Mouse (Mus musculus) thymus, adult 2 months (tissue): ENCODE data around the gene Lyst. TPM values are rescaled to one million over a fixed set of nuclear protein-coding genes. Genes with fewer than 3 reads are reported as not detected.
"Not testable (repeated sequence)": the region's sequence is repeated elsewhere in the genome, so short reads cannot be mapped to it uniquely, and the experiment has no call there.

ENCODE experiments used
- DNase-seq: peaks from one replicate; pipeline ENCODE4 v3.0.0; 2021
- H3K27ac ChIP-seq: fragments of 200-500 bp; 2 replicates; pipeline ENCODE4 v1.5.1; 2012; ENCODE audit warnings: low read length, control low read depth; ENCODE audit not compliant: control insufficient read depth, insufficient read depth
- H3K27me3 ChIP-seq: fragments of 200-500 bp; 2 replicates; pipeline ENCODE4 v1.6.1; 2012; ENCODE audit warnings: mild to moderate bottlenecking, low read length, moderate library complexity, mixed read lengths; ENCODE audit not compliant: control insufficient read depth, insufficient read depth
- H3K36me3 ChIP-seq: fragments of 200-500 bp; 2 replicates; pipeline ENCODE4 v1.6.1; 2012; ENCODE audit warnings: mild to moderate bottlenecking, low read length, moderate library complexity; ENCODE audit not compliant: control insufficient read depth, insufficient read depth
- H3K4me1 ChIP-seq: fragments of 200-500 bp; replicated peaks from 2 replicates; pipeline ENCODE4 v1.6.1; 2012; ENCODE audit warnings: low read length; ENCODE audit not compliant: control insufficient read depth, insufficient read depth
- H3K4me3 ChIP-seq: fragments of 200-500 bp; 2 replicates; pipeline ENCODE4 v1.5.1; 2012; ENCODE audit warnings: mild to moderate bottlenecking, low read length, control low read depth, moderate library complexity; ENCODE audit not compliant: control insufficient read depth, insufficient read depth
- CTCF ChIP-seq: fragments of 200-500 bp; IDR thresholded peaks from 2 replicates; pipeline ENCODE4 v1.5.1; 2012; ENCODE audit warnings: mild to moderate bottlenecking, control low read depth, low read length, moderate library complexity, borderline replicate concordance; ENCODE audit not compliant: control insufficient read depth, poor library complexity, insufficient read depth; ENCODE audit errors: extremely low read depth
- POLR2A ChIP-seq: fragments of 200-500 bp; IDR thresholded peaks from 2 replicates; pipeline ENCODE4 v1.6.1; 2012; ENCODE audit warnings: mild to moderate bottlenecking, low read length, control low read depth, moderate library complexity; ENCODE audit not compliant: control insufficient read depth, poor library complexity, insufficient read depth; ENCODE audit errors: extremely low read depth
- WGBS: fragments of 180-500 bp; shearing (Covaris S2); methylation state at CpG from one replicate; pipeline ENCODE4 v1.1.7; 2018; 5-methylcytosine and 5-hydroxymethylcytosine counted together
- polyA plus RNA-seq: library from polyadenylated mRNA; depleted of rRNA; stranded (reverse); fragments of >200 nt; gene quantifications from 2 replicates; pipeline ENCODE4 v1.2.3, GENCODE M21; 2012; rRNA removed

The Lyst gene
- 28.2 and 31.1 TPM in 2 replicates for polyA plus RNA-seq

DNA sequence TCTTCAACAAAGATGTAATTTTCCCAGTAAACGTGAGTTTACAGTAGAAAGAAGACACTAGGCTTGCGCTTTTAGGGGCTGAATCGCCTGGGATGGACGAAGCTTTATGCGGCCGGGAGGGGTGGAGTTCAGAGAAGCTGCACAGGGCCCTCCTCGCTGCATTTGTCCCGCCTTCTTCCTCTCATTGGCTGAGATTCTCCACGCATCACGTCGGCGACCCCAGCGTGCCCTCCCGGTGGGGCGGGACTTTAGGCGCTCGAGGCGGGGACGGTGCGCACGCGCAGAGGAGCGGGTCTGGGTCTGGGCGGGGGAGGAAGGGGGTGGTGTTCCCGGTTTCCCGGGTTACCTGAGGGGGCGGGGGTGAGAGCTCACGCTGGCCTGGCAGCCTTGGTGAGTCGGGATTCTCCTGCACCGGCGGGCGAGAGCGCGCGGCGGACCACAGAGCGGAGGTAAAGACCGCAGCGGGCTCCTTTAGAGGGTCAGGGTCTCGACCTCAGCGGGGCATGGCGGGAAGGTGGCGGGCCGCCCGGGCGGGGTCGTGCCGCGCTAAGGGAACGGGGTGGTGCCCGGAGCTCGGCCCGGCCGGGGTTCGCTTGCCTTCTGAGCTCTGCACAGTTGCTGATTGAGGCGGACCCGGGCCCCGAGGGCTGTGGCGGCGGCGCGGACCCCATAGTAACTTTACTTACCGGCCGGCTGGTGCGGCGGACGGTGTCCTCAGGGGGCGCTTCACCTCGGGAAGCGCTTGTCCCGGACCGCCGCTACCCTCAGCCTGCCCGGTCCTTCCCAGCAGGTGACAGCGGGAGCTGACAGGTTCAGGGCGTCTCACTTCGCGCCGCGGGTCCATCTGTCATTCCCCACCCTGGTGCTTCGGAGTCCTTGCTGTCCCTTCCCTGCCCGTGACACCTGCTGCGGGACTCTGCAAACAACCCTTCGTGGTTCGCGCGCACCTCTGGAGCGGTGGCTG, at the start of gene Lyst:
Gene Lyst (plus strand): TSS at position 350 of the 964 bp plus-strand sequence.
- TF ChIP-seq CTCF = peak; percentile 66
- TF ChIP-seq POLR2A = peak; percentile 65
- H3K4me3 ChIP-seq = peak within 1 kb of the TSS; percentile 89
- peak; percentile 99 for DNase-seq
- H3K36me3 ChIP-seq = no peaks in the 10 kb centered on the region
- H3K4me1 ChIP-seq = peaks cover 3% of the 10 kb centered on the region; the same call in 1 of the 2 replicates
- H3K27me3 ChIP-seq = no peaks in the 10 kb centered on the region
- under 1% methylated on average over 84 of the region's 88 CpGs for WGBS
- no peak within 1 kb of the TSS for H3K27ac ChIP-seq

DNA sequence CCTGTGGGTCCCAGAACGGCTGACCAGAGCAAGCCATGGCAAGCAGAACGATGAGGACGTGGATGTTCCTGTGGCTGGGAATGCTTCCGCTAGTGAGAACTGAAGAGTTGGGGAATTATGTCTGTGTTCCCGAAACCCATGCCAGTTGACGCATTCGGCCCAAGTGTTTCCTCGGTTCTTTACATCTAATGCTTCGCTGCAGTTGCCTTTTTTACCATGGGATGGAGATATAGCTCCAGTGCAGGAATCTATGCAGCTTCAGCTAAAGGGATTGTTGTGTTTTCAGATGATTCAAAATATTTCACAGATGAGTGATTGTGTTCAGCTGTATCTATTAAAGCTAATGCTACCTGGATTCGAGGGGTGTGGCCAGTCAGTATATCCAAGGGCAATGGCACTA, 47.1 kb upstream of the Lyst start:
- not testable (repeated sequence) for DNase-seq, H3K4me3 ChIP-seq, H3K4me1 ChIP-seq, H3K27me3 ChIP-seq, H3K36me3 ChIP-seq, H3K27ac ChIP-seq
- WGBS = 97% methylated on average over 10 of the region's 10 CpGs

- no peak for DNase-seq
- 91% methylated on average over 3 of the region's 3 CpGs for WGBS
- Histone ChIP-seq H3K36me3 (no peaks in the 10 kb centered on the region), H3K4me3 (no peak overlapping the region), H3K27ac (no peak overlapping the region), H3K27me3 (no peaks in the 10 kb centered on the region), H3K4me1 (peaks cover 7% of the 10 kb centered on the region)
- TF ChIP-seq POLR2A = no peak
- no peak for TF ChIP-seq CTCF
Measured at GRCm38 (mm10) chr13:13546792-13547191, 43.4 kb upstream of the Lyst start.

GRCm38 (mm10) chr13:13547889-13548288, 42.3 kb upstream of the Lyst start:
- 95% methylated on average over 4 of the region's 4 CpGs for whole genome bisulfite sequencing
- Histone ChIP-seq H3K27me3 (no peaks in the 10 kb centered on the region), H3K36me3 (no peaks in the 10 kb centered on the region), H3K27ac (no peak overlapping the region), H3K4me3 (no peak overlapping the region), H3K4me1 (peaks cover 7% of the 10 kb centered on the region)
- TF ChIP-seq POLR2A (no peak), CTCF (no peak)
- no peak for DNase-seq

GRCm38 (mm10) chr13:13548431-13549190, 41.6 kb upstream of the Lyst start:
- Histone ChIP-seq H3K27ac (no peak overlapping the region), H3K4me3 (no peak overlapping the region), H3K4me1 (peaks cover 7% of the 10 kb centered on the region), H3K27me3 (no peaks in the 10 kb centered on the region), H3K36me3 (no peaks in the 10 kb centered on the region)
- TF ChIP-seq CTCF (no peak), POLR2A (no peak)
- WGBS = 92% methylated on average over 6 of the region's 6 CpGs
- no peak for DNase-seq

GRCm38 (mm10) chr13:13549687-13550660, 40.2 kb upstream of the Lyst start:
- no peaks in the 10 kb centered on the region for H3K36me3 ChIP-seq
- H3K4me3 ChIP-seq = no peak overlapping the region
- H3K4me1 ChIP-seq = peaks cover 7% of the 10 kb centered on the region
- TF ChIP-seq POLR2A (no peak), CTCF (no peak)
- no peak overlapping the region for H3K27ac ChIP-seq
- WGBS = 73% methylated on average over 9 of the region's 9 CpGs
- DNase-seq = no peak
- H3K27me3 ChIP-seq = no peaks in the 10 kb centered on the region
